Mouse (Mus musculus) spleen, adult 2 months (tissue): ENCODE results near the gene Rab4b.

ENCODE experiments used
- CTCF ChIP-seq: fragments of 200-500 bp; IDR thresholded peaks from 2 replicates; pipeline ENCODE4 v1.5.1; 2011; ENCODE audit warnings: mild to moderate bottlenecking, inconsistent platforms; ENCODE audit not compliant: insufficient read depth, insufficient read length, insufficient replicate concordance; ENCODE audit errors: extremely low read depth
- POLR2A ChIP-seq: fragments of 200-500 bp; IDR thresholded peaks from 2 replicates; pipeline ENCODE4 v1.6.1; 2011; ENCODE audit warnings: low read depth, low read length, inconsistent platforms

DNA sequence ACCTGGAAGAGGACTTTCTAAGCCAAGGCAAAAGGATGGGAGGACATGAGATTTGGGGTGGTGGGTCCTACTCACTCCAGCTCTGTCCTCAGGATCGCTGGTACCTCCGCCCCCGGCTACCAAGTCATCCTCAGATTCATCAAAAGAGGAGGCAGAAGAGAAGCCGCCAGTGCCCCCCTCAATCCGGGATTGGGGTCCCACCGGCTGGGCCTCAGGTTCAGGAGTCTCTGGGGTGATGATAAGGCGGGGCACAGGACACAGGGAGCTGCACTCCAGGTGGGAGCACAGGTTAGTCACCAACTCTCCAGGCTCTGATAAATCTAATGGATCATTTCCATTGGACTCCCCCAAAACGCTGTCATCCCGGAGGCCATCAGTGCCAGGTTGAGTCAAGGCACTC, 48.6 kb upstream of the Rab4b start:
- no peak for TF ChIP-seq POLR2A
- no peak for TF ChIP-seq CTCF
